ENCODE assay signal across 8 mouse cellular contexts in genomic region chr3:115793344-115794059, GRCm38 (mm10).
DNase-seq lines count a peak whose midpoint lies in the region; ATAC-seq and TF ChIP-seq lines count a peak whose summit lies in the region.

No protein-coding gene starts in this region.

- DNase-seq in embryo, embryonic 10 days (ENCODE audit: low spot score) = peak; percentile 27
- no peak for DNase-seq in embryo, embryonic 11 days
- DNase-seq in MEL (ENCODE audit: low read depth, low spot score) = peak; percentile 67
- peak; percentile 58 to 62 for DNase-seq in kidney, postnatal 36 days
- no peak for DNase-seq in frontal cortex, postnatal 10 days (ENCODE audit: low spot score in 2 of 2)
- no peak for DNase-seq in layer of hippocampus, postnatal 10 days (ENCODE audit: low spot score in 2 of 2)

- H3K4me3 ChIP-seq in MEL (ENCODE audit: control insufficient read depth in 1 of 2, insufficient read depth in 1 of 2, low read depth in 2 of 2, low read length in 2 of 2) = peak overlapping the region; percentile 21 to 35
- H3K4me3 ChIP-seq in heart, embryonic 15.5 days = peak overlapping the region; percentile 29
- no peak overlapping the region for H3K4me3 ChIP-seq in midbrain, embryonic 15.5 days

- 0 out of 2 replicates have a peak overlapping the region, but pooled peaks have one; percentile 15 for H3K27ac ChIP-seq in MEL (ENCODE audit: control insufficient read depth, low read depth, low read length)
- peak overlapping the region; percentile 79 for H3K27ac ChIP-seq in heart, embryonic 15.5 days
- no peak overlapping the region for H3K27ac ChIP-seq in midbrain, embryonic 15.5 days

- H3K9me3 ChIP-seq in MEL (replicated peaks; ENCODE audit: insufficient read depth, low read length) = no peaks in the 10 kb centered on the region
- H3K9me3 ChIP-seq in heart, embryonic 15.5 days (replicated peaks) = no peaks in the 10 kb centered on the region
- H3K9me3 ChIP-seq in midbrain, embryonic 15.5 days = no peaks in the 10 kb centered on the region

- peaks cover 3 to 6% of the 10 kb centered on the region in 2 experiments; a peak in 2 of 4 replicates for H3K4me1 ChIP-seq in MEL (ENCODE audit: control insufficient read depth in 1 of 2, insufficient read depth in 2 of 2, low read length in 2 of 2)
- peaks cover 10% of the 10 kb centered on the region for H3K4me1 ChIP-seq in heart, embryonic 15.5 days (replicated peaks)
- H3K4me1 ChIP-seq in midbrain, embryonic 15.5 days = no peaks in the 10 kb centered on the region

- peak in 1 of 2 experiments; percentile 6; a peak in 1 of 4 replicates for TF ChIP-seq EP300 in MEL (IDR thresholded peaks at IDR 0.05; ENCODE audit: low read depth in 1 of 2, low read length in 2 of 2)

- peaks cover 0 to 4% of the 10 kb centered on the region in 2 experiments; a peak in 1 of 4 replicates for H3K36me3 ChIP-seq in MEL (ENCODE audit: control insufficient read depth in 1 of 2, insufficient read depth in 2 of 2, low read length in 2 of 2)
- no peaks in the 10 kb centered on the region for H3K36me3 ChIP-seq in heart, embryonic 15.5 days
- no peaks in the 10 kb centered on the region for H3K36me3 ChIP-seq in midbrain, embryonic 15.5 days (replicated peaks)

- TF ChIP-seq POLR2A in MEL (IDR thresholded peaks at IDR 0.05; ENCODE audit: control insufficient read depth in 1 of 2, insufficient read depth in 1 of 2, low read depth in 1 of 2, low read length in 2 of 2, poor library complexity in 1 of 2) = no peak

- H3K4me2 ChIP-seq in heart, embryonic 15.5 days = peak overlapping the region; percentile 55
- H3K4me2 ChIP-seq in midbrain, embryonic 15.5 days = no peak overlapping the region

- no peaks in the 10 kb centered on the region for H3K79me2 ChIP-seq in MEL (ENCODE audit: control insufficient read depth, insufficient read depth, low read length, poor library complexity)

- H3K27me3 ChIP-seq in MEL (ENCODE audit: control insufficient read depth in 1 of 2, insufficient read depth in 2 of 2, low read length in 2 of 2) = no peaks in the 10 kb centered on the region
- no peaks in the 10 kb centered on the region for H3K27me3 ChIP-seq in heart, embryonic 15.5 days
- no peaks in the 10 kb centered on the region for H3K27me3 ChIP-seq in midbrain, embryonic 15.5 days (replicated peaks)

- peak in 2 of 3 experiments; percentile 35 to 41; a peak in 4 of 6 replicates for TF ChIP-seq CTCF in MEL (IDR thresholded peaks at IDR 0.05 in 2 of 3, conservative IDR thresholded peaks at IDR 0.05 in 1 of 3; ENCODE audit: control insufficient read depth in 1 of 3, insufficient read depth in 1 of 3, low read depth in 2 of 3, low read length in 3 of 3, poor library complexity in 1 of 3, severe bottlenecking in 1 of 3)

- peak overlapping the region; percentile 11; the same call in 1 of the 2 replicates for H3K9ac ChIP-seq in MEL (ENCODE audit: control insufficient read depth, low read depth, low read length, poor library complexity, severe bottlenecking)
- H3K9ac ChIP-seq in heart, embryonic 15.5 days = peak overlapping the region; percentile 14; the same call in 1 of the 2 replicates
- no peak overlapping the region for H3K9ac ChIP-seq in midbrain, embryonic 15.5 days

- ATAC-seq in heart, embryonic 15.5 days (replicated peaks; ENCODE audit: insufficient number of reproducible peaks, insufficient read depth, low FRiP score, low read depth) = peak; percentile 84
- 0 out of 2 replicates have a peak, but pooled peaks have one; percentile 48 for ATAC-seq in midbrain, embryonic 15.5 days (replicated peaks)

- peak; percentile 29 for TF ChIP-seq RAD21 in MEL (IDR thresholded peaks at IDR 0.05; ENCODE audit: low read depth, low read length)

- WGBS in heart, embryonic 15.5 days = 9% methylated on average over 12 of the region's 12 CpGs
- 61% methylated on average over 12 of the region's 12 CpGs for WGBS in midbrain, embryonic 15.5 days

TF ChIP-seq in MEL, 35 proteins besides CTCF, POLR2A, EP300 and RAD21:
- TF ChIP-seq SMC3 (IDR thresholded peaks at IDR 0.05; ENCODE audit: low read depth, low read length) (peak; percentile 49), JUND (IDR thresholded peaks at IDR 0.05; ENCODE audit: low read depth, low read length) (no peak), NELFE (IDR thresholded peaks at IDR 0.05; ENCODE audit: low read depth, low read length) (no peak), TCF12 (IDR thresholded peaks at IDR 0.05; ENCODE audit: low read depth, low read length) (no peak; the same call in 1 of the 2 replicates), USF2 (IDR thresholded peaks at IDR 0.05; ENCODE audit: borderline replicate concordance in 1 of 2, insufficient read depth in 1 of 2, low read depth in 1 of 2, low read length in 2 of 2) (no peak), HCFC1 (IDR thresholded peaks at IDR 0.05; ENCODE audit: low read depth, low read length) (no peak), TBP (IDR thresholded peaks at IDR 0.05; ENCODE audit: low read depth, low read length) (no peak), ZMIZ1 (IDR thresholded peaks at IDR 0.05; ENCODE audit: low read depth, low read length) (no peak), ZC3H11A (IDR thresholded peaks at IDR 0.05; ENCODE audit: low read depth, low read length) (0 out of 2 replicates have a peak, but pooled peaks have one; percentile 19), MAX (IDR thresholded peaks at IDR 0.05; ENCODE audit: low read length) (no peak), ETS1 (IDR thresholded peaks at IDR 0.05; ENCODE audit: low read depth, low read length) (no peak), GATA1 (IDR thresholded peaks at IDR 0.05; ENCODE audit: low read depth, low read length) (0 out of 2 replicates have a peak, but pooled peaks have one; percentile 9), USF1 (IDR thresholded peaks at IDR 0.05; ENCODE audit: low read depth, low read length) (peak; percentile 19; the same call in 1 of the 2 replicates), MXI1 (IDR thresholded peaks at IDR 0.05; ENCODE audit: low read depth, low read length) (no peak; the same call in none of the 2 replicates), ZKSCAN1 (IDR thresholded peaks at IDR 0.05; ENCODE audit: low read depth, low read length) (no peak), SIN3A (IDR thresholded peaks at IDR 0.05; ENCODE audit: low read length) (no peak; the same call in 1 of the 2 replicates), MYC (IDR thresholded peaks at IDR 0.05; ENCODE audit: low read depth, low read length) (0 out of 2 replicates have a peak, but pooled peaks have one; percentile 38), MAZ (IDR thresholded peaks at IDR 0.05; ENCODE audit: low read depth, low read length) (no peak), MEF2A (IDR thresholded peaks at IDR 0.05; ENCODE audit: extremely low read depth, insufficient replicate concordance, low read depth, low read length, poor library complexity, severe bottlenecking) (no peak), POLR2AphosphoS5 (IDR thresholded peaks at IDR 0.05; ENCODE audit: borderline replicate concordance, low read depth, low read length) (no peak), KAT2A (conservative IDR thresholded peaks at IDR 0.05; ENCODE audit: low read depth, low read length) (no peak), TAL1 (IDR thresholded peaks at IDR 0.05; ENCODE audit: low read length) (peak; percentile 52), RCOR1 (IDR thresholded peaks at IDR 0.05; ENCODE audit: low read depth, low read length) (no peak), E2F4 (IDR thresholded peaks at IDR 0.05; ENCODE audit: borderline replicate concordance, low read depth, low read length) (no peak), NRF1 (IDR thresholded peaks at IDR 0.05; ENCODE audit: insufficient read depth, low read depth, low read length, poor library complexity, severe bottlenecking) (no peak), BHLHE40 (IDR thresholded peaks at IDR 0.05; ENCODE audit: borderline replicate concordance, low read depth, low read length) (peak; percentile 67; the same call in 1 of the 2 replicates), UBTF (IDR thresholded peaks at IDR 0.05; ENCODE audit: borderline replicate concordance, insufficient read depth, low read depth, low read length) (no peak), MYB (IDR thresholded peaks at IDR 0.05; ENCODE audit: low read depth, low read length) (no peak), CHD1 (IDR thresholded peaks at IDR 0.05; ENCODE audit: low read depth, low read length) (no peak), POLR2AphosphoS2 (IDR thresholded peaks at IDR 0.05; ENCODE audit: low read length) (no peak), GABPA (IDR thresholded peaks at IDR 0.05; ENCODE audit: low read depth, low read length) (no peak), ZNF384 (IDR thresholded peaks at IDR 0.05; ENCODE audit: low read depth, low read length) (no peak)
TF ChIP-seq in MEL: peak in this region for 7.

Comparison
In these comparisons a context has a peak if more than half of its experiments do, and no peak if none do; other contexts are left out.
1. DNase-seq: peak in embryo, embryonic 10 days (single experiment), MEL (single experiment) and kidney, postnatal 36 days (2 of 2); none in embryo, embryonic 11 days (single experiment), frontal cortex, postnatal 10 days (0 of 2) and layer of hippocampus, postnatal 10 days (0 of 2).